Mouse (Mus musculus) bone marrow, adult 2 months (tissue): ENCODE data around the gene Kcng1.

Source experiments
- CTCF ChIP-seq: fragments of 200-500 bp; IDR thresholded peaks from 2 replicates; pipeline ENCODE4 v1.5.1; 2011; ENCODE audit warnings: low read length, control low read depth; ENCODE audit not compliant: control insufficient read depth, insufficient read depth
- POLR2A ChIP-seq: fragments of 200-500 bp; IDR thresholded peaks from 2 replicates; pipeline ENCODE4 v1.6.1; 2011; ENCODE audit warnings: low read depth, mild to moderate bottlenecking, control low read depth, low read length, borderline replicate concordance; ENCODE audit not compliant: control insufficient read depth

DNA sequence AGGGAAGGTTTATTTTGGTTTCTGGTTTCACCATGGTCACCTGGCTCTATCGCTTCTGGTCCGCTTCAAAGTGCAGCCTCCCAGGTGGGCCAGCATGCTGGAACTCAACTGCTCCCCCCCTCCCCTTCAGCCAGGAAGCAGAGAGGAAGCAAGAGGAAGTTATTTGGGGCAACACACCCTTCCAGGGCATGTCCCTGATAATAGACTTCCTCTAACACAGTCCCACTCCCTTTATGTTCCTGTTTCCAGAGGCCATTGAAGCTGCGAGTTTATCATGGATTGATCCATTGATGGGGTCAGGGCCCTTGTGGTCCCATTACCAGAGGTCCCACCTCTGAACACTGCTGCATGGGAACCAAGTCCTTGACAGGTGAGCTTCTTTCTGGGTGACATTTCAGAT lies 21.4 kb downstream of the Kcng1 start:
- TF ChIP-seq POLR2A (no peak), CTCF (no peak)
